Mouse (Mus musculus): ENCODE measurements around the gene Uaca.

The Uaca gene

DNA sequence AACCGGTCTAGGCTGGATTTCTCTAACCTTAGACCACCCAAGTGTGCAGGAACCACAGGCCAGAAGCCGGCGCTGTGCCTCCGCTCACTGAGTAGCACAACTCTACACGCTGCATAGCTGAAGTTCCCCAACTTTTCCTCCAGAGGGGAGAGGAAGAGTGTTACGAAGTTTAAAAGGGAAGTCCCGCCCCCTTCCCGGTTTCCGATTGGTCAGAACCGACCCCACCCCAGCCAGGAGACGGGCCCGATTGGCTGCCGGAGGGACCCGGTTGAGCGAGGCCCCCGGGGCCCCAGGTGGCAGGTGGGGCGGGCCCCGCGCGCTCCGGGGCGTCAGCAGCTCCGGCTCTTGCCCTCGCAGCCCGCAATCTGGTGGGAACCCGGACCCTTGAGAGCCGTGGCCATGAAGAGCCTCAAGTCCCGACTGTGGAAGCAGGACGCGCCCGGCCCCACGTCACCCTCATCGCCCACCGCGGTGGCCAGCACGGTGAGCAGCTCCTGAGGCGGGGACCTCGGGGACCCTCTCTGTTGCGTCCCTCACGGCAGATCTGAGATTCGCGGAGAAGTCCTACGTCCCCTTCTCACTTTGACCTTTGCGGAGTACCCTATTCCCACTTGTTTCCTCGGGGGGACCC lies at the start of gene Uaca:
Gene Uaca (plus strand): TSS at position 333 of the 631 bp plus-strand sequence.
- DNase-seq (ENCODE audit: low spot score): no peak

DNA sequence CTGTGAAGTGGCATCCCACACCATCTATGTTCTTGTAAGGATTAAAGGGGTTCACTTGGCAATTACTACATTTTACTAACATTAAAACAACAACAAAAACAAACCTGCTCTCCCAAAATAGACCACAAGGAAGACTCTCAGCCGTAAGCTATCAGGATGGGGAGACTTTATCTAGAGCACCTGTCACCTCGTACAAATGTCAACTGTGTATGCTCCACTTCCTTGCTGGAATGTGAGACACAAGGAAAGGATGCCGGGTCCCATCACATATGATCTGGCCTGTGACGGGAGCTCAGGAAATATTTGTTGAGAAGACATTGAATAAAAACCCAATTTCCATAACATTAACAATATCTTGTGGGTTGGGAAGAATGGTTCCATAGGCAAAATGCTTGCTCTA lies 49.4 kb upstream of the Uaca start:
- DNase-seq (ENCODE audit: low spot score): no peak

DNA sequence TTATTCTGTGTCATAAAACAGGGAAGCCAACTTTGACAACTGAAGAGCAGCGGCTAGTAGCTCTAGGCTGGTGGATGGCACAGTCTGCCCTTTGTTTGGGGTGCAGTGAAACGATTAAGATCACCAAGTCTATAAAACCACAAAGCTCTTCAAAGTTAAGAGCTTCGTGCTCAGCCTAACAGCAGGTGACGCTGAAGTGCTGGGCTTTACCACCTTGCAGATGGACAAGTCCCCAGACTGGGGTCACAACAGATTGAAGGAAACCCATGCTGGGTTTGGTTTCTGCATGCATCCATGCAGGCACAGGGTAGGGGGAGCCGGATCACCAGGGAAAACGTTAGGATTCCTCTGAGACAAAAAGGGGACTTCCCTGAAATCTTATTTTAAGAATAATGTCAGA lies 47.8 kb upstream of the Uaca start:
- no peak for DNase-seq (ENCODE audit: low spot score)

DNA sequence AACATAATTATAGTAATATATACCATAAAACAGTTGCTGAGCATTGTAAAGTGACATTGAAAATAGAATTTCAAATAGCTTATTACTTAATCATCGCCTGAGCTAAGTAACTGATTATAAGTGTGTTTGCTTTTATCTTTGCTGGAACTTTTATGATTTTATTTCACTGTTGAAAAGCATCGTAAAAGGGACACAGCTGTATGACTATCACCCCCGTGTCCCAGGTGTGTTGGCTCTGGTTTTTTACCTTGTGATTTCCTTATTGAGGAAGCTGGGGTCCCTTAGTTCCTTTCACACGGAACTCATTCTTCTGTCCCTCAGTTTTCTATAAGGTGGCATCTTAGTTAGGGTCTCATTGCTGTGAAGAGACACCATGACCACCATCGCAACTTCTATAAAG lies 46.7 kb upstream of the Uaca start:
- DNase-seq (ENCODE audit: low spot score): no peak

DNA sequence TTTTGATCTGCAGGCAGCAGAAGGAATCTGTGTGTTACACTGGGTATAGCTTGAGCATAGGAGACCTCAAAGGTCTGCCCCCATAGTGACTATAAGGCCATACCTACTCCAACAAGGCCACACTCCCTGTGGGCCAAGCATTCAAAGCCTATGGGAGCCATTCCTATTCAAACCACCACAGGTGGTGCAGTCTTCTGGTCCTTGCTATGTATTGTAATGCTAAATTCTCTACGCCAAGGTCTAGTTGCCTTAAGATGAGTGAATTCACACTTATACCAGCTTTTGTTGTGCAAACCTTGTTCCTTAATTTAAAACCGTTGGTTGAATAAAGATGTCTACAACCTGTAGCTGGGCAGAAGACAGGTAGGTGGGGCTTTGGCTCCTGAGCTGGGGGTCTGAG lies 46.2 kb upstream of the Uaca start:
- no peak for DNase-seq (ENCODE audit: low spot score)

DNA sequence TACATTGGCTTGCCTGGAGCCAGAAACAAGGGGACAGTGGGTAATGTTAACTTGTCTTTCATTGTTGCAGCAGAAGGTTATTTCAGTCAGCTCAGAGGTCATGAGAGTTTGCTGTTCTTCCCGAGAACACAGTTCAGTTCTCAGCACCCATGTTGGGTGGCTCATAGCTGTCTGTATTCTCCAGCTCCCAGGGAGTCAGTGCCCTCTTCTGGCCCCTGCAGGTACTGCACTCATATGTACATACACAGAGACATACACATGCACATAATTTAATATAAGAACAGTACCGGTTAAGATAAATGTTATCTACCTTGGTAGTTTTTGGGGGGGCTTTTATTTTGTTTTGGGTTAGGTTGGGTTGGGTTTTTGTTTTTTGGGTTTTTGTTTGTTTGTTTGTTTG lies 45.2 kb upstream of the Uaca start:
- DNase-seq (ENCODE audit: low spot score): no peak

DNA sequence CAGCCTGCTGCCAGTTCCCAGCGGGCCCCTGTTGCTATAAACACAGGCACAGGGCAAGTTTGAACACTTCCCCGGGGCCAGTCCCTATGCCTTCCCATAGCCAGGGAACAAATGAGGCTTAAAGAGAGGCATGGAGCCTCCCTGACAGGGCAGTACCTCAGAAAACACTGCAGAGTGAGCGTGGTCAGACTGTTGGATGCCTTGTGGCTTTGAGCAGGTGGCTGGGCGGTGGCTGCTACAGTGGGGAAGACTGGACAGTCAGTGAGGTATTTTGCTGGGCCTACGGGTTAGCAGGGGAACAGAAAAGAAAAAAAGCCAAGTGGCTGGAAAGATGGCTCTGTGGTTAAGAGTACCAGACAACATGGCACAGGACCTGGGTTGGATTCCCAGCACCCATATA lies 43.2 kb upstream of the Uaca start:
- DNase-seq (ENCODE audit: low spot score): no peak

DNA sequence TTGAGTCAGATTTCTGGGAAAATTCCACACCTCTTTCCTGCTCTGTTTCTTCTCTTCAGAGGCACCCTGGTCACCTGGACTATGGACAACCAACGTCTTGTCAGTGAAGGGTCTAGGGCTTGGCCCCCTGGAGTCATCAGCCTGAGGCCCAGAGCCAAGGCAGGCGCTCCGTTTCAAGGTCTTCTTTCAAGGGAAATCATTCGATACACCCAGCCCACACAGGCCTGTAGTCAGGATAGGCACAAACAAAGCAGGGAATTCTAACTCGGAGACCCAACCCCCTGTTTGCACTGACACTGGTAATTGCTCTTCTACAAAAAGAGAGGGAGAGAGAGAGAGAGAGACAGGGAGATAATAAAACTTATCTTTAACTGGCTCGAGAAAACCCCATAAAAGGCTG lies 42.4 kb upstream of the Uaca start:
- no peak for DNase-seq (ENCODE audit: low spot score)

DNA sequence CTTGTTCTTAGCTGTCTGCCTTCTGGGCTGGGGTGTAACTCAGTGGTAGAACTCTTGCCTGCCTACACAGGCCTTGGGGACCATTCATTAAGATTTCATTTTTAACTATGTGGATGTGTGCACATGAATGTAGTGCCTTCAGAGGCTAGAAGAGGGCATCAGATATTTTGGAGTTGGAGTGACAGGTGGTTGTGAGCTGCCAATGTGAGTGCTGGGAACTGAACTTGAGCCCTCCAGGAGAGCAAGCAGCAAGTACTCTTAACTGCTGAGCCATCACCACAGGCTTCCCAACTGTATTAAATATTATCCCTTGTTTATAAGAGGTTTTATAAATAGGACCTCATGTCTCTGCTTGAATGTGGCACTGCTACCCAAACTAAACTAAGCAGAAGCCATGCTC lies 41.7 kb upstream of the Uaca start:
- no peak for DNase-seq (ENCODE audit: low spot score)

DNA sequence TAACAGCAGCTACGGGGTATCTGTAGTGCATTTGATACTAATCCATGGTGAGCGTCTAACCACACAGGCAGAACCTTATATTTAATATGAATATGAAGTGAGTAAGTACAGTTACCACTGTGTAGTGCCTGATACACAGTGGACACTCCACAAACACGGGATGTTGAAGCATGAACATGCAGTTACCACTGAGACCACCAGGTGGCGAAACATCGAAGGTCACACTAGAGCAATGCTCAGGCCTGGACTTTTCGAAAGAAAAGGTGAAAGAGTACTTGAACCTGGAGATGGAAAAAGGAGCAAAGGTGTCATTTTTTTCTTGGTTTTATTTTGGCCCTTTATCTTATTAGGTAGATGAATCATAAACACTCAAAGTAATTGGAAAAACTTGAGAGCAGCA lies 38.1 kb upstream of the Uaca start:
- peak; percentile 5 for DNase-seq (ENCODE audit: low spot score)

DNA sequence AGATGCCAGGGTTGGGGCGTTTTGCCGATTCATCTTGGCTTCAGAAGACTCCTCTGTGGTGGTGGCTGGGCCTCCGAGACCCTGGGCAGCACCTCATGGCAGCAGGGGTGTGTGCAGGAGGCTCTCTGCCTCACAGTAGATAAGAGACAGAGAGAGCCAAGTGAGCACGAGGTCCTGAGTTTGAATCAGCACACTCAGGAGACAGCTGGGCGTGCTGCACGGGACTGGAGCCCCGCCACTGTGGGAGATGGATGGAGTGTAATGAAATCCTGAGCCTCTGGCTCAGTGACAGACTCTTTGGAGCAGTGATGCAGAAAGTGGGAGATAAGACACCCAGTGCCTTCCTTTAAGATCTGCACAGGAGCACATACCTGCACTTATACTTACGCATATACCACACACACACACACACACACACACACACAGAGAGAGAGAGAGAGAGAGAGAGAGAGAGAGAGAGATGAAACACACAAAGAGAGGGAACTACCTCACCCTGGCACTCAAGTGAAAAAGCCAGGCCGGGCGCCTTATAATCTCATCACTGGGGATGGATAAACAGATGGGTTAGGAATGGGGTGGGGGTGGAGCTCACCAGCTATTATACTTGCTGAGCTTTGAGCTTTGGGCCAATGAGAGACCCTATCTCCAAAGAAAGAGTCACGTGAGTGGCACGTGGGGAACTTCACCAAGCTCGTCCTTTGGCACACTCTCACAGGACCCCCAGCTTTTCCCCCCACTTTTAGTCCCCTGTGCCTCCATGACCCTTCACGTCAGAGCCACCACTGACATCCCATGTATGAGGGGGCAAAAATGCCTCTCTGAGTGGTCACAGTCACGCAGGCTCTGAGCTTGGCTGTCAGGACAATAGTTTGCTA lies 37.2 kb upstream of the Uaca start:
- DNase-seq (ENCODE audit: low spot score): no peak

DNA sequence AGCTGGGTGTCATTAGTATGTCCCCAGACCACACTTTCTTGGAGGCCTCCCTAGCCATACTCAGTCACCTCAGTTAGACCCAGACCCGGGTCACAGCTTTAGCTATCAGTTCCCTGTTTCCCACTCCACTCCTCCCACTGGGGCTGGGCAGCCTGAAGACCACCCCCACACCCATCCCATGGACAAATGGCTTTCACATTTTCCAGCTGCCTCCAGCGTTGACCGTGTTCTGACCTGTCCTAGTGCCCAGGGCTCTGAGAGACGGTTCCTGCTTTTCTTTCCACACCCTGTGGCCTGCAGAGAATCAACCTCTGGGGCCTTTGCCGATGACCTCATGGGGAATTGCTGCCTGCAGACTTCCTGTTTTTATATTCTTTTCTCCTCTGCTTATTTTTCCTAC lies 36.5 kb upstream of the Uaca start:
- no peak for DNase-seq (ENCODE audit: low spot score)

DNA sequence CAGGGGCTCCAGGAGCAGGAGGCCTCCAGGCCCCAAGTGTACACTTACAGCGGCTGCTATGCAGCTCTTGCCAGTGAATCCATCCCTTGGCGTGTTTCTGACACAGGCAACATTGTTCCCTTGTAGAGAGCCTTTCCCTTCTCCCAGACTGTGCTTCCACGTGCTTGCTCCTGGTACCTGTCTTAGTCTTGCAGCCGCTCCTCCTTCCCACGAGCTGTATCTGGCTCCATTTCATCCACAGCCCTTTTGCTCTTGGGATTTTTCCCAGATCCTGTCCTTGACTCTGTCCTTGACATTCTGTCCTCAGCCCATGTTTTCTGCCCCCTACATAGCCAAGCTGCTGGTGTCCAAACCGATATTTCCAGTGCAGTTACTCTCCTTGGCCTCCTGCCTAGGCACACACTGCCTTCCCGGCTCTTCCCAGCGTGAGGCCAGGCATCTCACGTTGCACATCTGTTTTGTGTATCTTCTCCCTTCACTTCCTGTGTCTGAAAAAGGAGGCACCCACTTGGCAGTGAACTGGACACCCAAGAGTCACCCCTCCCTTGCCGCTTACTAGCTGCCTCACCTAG lies 34.8 kb upstream of the Uaca start:
- no peak for DNase-seq (ENCODE audit: low spot score)

DNA sequence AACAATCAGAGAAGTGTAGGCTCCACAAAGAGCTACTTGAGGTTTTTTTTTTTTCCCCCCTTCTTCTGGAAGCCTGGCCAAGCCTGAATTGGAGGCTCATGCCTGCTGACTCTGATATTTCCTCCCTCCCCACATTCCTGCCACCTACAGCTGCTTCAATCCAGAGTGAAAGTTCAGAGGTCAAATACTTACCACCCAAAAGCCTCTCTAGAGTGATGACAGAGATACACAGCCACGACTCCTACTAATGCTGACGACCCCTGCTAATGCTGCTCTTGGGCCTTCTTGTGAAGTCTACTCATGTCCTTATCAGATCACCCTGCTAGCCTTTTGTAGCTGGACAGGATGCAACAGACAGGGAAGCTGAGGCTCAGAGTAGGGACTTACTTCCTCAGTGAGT lies 29.2 kb upstream of the Uaca start:
- DNase-seq (ENCODE audit: low spot score): no peak

DNA sequence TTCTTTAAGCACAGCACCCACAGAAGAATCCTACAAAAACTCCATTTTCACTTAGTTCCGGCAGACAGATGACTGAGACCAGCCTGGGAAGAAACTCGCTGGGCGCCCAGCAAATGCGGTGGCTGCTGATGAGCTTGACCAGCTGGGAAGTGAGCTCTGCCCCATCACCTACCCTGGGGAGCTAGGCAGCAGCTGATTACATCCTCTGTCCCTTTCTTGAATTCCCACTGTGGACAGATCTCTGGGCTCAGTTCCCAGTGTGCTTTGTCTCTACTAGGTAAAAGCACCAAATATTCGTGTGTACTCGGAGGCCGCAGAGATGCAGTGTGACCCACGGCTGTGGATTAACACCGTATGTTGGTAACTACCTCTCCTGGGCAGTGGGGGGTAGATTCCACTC lies 25.9 kb upstream of the Uaca start:
- DNase-seq (ENCODE audit: low spot score): no peak

DNA sequence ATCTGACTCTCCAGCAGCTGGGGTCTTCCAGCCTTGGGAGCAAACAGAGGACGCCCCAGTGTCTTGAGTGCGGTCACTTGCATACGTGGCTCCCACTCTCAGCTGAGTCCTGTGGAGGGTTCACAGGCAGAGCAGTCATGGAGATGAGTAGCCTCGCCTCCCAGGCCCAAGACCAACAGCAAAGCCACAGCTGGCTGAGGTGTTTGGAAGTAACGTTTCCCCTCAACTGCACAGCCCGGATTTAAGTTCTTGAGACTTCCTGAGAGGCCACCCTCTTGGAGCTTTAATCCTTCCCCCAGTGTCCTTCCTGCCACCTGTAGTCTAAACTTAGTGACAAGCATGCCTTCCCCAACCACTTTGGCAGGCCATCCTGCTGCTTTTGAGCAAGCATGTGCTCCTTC lies 24.6 kb upstream of the Uaca start:
- DNase-seq (ENCODE audit: low spot score): no peak

DNA sequence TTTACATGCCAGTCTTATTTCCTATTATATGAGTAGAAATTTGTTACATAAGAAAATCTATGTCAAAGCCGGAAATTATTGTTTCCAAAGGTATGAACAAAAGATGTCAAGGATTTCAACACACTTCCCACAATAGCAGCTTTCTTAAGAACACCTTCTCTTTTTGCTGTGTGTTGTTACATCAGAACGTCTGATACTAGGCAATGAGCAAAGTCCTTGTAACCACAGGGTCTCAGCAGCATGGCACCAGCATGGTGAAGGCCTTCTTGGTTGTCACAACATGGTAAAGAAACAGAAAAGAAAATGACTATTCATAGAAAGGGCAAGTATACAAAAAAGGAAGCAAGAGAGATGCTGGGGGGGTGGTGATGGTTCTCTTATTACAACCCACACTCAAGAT lies 20.6 kb upstream of the Uaca start:
- no peak for DNase-seq (ENCODE audit: low spot score)

DNA sequence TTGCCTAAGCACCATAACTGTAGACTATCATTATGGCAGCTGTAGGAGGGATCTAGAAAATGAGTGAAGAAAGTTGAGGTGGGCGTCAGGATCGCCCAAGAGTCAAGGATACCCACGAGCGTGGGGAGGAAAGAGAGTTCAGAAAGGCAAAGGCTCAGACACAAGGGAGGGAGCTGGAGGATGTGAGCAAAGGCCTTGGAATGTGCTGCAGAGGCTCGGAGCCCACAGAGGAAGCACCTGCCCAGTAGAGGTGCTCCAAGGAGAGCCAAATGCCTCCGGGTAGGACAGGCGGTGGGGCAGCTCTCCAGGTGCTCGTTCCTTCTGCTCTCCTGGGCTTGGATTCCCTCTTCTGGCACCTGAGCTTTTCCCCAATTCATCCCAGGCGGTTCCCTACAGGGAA lies 17.4 kb upstream of the Uaca start:
- no peak for DNase-seq (ENCODE audit: low spot score)

DNA sequence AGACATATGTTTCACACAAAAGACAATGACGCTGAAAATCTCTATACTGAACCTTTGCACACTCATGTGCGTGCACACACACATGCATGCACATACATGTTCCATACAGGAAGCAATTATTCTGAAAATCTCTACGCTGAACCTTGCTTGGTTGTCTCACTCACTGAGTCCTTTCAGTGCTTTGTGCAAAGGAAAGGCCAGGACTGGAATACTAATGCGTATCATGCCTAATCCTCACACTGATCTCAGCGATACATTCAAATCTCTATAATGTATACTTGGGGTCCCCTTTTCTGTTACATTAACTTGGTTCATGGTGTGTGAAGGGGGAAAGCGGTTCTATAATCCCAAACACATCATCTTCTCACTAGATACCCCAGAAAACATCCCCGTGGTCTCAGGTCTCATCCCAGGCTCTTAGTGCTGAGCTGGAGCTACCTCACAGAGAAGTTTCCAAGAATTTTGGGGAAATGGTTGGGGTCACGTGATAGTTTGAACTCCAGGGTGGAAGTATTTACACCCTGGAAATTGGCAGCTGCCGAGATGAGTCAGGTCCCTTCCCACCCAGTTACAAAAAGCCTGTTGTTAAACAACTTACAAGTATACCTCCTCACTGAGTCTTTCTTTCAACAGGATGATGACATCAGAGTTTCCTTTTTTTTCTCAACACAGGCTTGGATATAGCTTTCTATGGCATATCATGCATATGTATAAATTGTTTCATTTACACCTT lies 12.1 kb upstream of the Uaca start:
- no peak for DNase-seq (ENCODE audit: low spot score)

DNA sequence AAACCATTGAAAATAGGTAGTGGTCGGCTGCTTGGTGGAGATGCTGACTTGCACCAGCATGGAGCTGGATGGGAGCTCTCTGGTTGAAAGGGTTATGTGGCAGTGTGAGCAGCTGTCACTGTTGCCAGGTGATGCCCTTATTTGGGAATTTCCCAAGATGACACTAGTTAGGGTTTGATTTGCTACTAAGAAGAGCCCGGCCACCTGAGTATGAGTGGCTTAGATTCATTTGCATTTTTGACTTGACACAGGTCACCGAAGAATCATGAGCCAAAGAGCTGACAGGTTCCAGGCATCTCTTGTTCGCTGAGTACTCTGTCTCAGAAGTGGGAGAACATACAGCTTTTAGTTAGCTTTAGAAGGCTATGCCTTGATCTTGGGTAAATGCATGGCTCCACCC lies 9.3 kb upstream of the Uaca start:
- no peak for DNase-seq (ENCODE audit: low spot score)

DNA sequence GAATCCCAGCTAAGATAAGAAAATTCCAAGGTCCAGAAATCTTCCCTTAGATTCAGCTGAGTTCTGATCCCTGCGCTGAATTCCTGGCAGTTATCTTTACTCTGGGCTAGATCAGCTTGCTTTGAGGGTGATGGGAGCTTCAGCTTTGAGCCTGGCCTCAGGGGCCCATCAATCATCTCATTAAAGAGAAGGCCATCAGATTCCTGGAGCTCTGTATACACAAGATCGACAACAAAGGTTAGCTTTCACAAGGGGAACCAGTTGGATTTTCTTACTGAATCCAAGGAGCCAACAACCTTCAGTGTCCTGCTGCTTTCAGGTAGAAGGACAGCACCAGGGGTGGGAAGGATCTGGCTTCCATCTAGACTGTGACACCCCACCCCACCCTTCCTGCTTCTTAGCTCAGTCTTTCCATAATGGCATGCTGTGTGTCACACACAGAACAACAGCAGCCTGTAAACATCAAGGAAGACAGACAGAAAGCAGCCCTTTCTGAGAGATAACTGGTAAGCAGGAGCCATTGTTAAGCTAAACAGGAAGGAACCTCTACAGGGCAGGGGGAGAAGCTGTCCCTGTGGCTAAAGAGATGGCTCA lies 6.7 kb upstream of the Uaca start:
- no peak for DNase-seq (ENCODE audit: low spot score)

DNA sequence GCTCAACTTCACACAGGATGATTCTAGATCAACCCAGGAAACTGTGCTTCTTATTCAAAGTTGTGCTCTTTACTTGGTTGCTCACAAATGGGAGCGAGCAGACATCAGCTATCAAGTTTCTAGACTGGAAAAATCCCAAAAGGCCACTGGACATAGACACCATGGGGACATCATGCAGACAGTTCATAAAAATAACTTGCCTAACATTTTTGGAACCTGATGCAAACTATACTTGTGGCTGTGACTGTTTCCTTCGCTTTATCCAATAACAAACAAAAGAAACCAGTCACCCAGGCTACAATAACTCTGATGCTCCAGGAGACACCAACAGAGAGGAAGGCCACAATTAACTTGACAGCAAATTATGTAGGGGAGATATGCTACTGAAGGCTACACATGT lies 4.1 kb upstream of the Uaca start:
- DNase-seq (ENCODE audit: low spot score): no peak
